Mouse (Mus musculus) hindbrain, embryonic 11.5 days (tissue): ENCODE measurements at regions not wholly inside any gene's neighbourhood (a gene's known extent, or its start where the extent isn't known, plus 50 kb on each side); places are given as distances from the start of the nearest gene placed in this dataset.

Source experiments
- ATAC-seq: fragments of 200-750 bp; cut with Nextera tagmentation; 2 replicates; pipeline ENCODE4 v1.8.0; 2017; ENCODE audit warnings: mild to moderate bottlenecking, moderate TSS enrichment, moderate library complexity; ENCODE audit not compliant: low FRiP score
- DNase-seq: peaks from one replicate; pipeline ENCODE4 v3.0.0-alpha.2; 2015; ENCODE audit warnings: low spot score
- H3K27ac ChIP-seq: fragments of 300-500 bp; sonication (generic); 2 replicates; pipeline ENCODE4 v1.5.1; 2014; ENCODE audit warnings: mild to moderate bottlenecking, low read depth, low read length
- H3K27me3 ChIP-seq: fragments of 300-500 bp; sonication (generic); 2 replicates; pipeline ENCODE4 v1.6.1; 2014; ENCODE audit warnings: mild to moderate bottlenecking, low read length, moderate library complexity, mixed read lengths; ENCODE audit not compliant: control insufficient read depth, insufficient read depth
- H3K36me3 ChIP-seq: fragments of 300-500 bp; sonication (generic); 2 replicates; pipeline ENCODE4 v1.6.1; 2014; ENCODE audit warnings: mild to moderate bottlenecking, low read length, moderate library complexity, mixed read lengths; ENCODE audit not compliant: control insufficient read depth, insufficient read depth
- H3K4me1 ChIP-seq: fragments of 300-500 bp; sonication (generic); replicated peaks from 2 replicates; pipeline ENCODE4 v1.6.1; 2014; ENCODE audit warnings: low read length, mixed read lengths; ENCODE audit not compliant: control insufficient read depth, insufficient read depth
- H3K4me2 ChIP-seq: fragments of 300-500 bp; sonication (generic); replicated peaks from 2 replicates; pipeline ENCODE4 v1.6.1; 2014; ENCODE audit warnings: mild to moderate bottlenecking, low read depth, low read length
- H3K4me3 ChIP-seq: fragments of 300-500 bp; sonication (generic); 2 replicates; pipeline ENCODE4 v1.5.1; 2014; ENCODE audit warnings: low read depth, low read length
- H3K9ac ChIP-seq: fragments of 300-500 bp; sonication (generic); 2 replicates; pipeline ENCODE4 v1.6.1; 2014; ENCODE audit warnings: low read depth, low read length
- H3K9me3 ChIP-seq: fragments of 300-500 bp; sonication (generic); 2 replicates; pipeline ENCODE4 v1.6.1; 2016; ENCODE audit warnings: low read length; ENCODE audit not compliant: control insufficient read depth
- WGBS: fragments of 180-500 bp; shearing (Covaris S2); extraction: QIAGEN DNeasy Blood & Tissue Kit; methylation state at CpG from one replicate; pipeline ENCODE4 v1.1.7; 2014; 5-methylcytosine and 5-hydroxymethylcytosine counted together

GRCm38 (mm10) chr2:114454901-114455300 is 199.9 kb downstream of the Dph6 start:
- Histone ChIP-seq H3K9me3 (no peaks in the 10 kb centered on the region), H3K9ac (no peak overlapping the region), H3K4me1 (no peaks in the 10 kb centered on the region), H3K4me2 (no peak overlapping the region), H3K27me3 (no peaks in the 10 kb centered on the region), H3K36me3 (no peaks in the 10 kb centered on the region), H3K27ac (no peak overlapping the region), H3K4me3 (no peak overlapping the region)
- ATAC-seq (no peak), DNase-seq (no peak)
- WGBS: 83% methylated on average over 2 of the region's 2 CpGs

GRCm38 (mm10) chr2:114450185-114450584 is 204.6 kb downstream of the Dph6 start:
- no peak overlapping the region for H3K27ac ChIP-seq
- DNase-seq (no peak), ATAC-seq (no peak)
- no peaks in the 10 kb centered on the region for H3K4me1 ChIP-seq
- H3K4me2 ChIP-seq: no peak overlapping the region
- no peak overlapping the region for H3K4me3 ChIP-seq
- WGBS: 79% methylated on average over 1 of the region's 1 CpGs
- no peaks in the 10 kb centered on the region for H3K27me3 ChIP-seq
- H3K9me3 ChIP-seq: no peaks in the 10 kb centered on the region
- H3K9ac ChIP-seq: no peak overlapping the region
- no peaks in the 10 kb centered on the region for H3K36me3 ChIP-seq

GRCm38 (mm10) chr2:114443801-114444200 is 211.0 kb downstream of the Dph6 start:
- 73% methylated on average over 2 of the region's 2 CpGs for WGBS
- Histone ChIP-seq H3K4me2 (no peak overlapping the region), H3K9me3 (no peaks in the 10 kb centered on the region), H3K4me1 (no peaks in the 10 kb centered on the region), H3K36me3 (no peaks in the 10 kb centered on the region), H3K27ac (no peak overlapping the region), H3K4me3 (no peak overlapping the region), H3K27me3 (no peaks in the 10 kb centered on the region), H3K9ac (no peak overlapping the region)
- ATAC-seq (no peak), DNase-seq (no peak)

GRCm38 (mm10) chr2:114440943-114441342 is 213.8 kb downstream of the Dph6 start:
- Histone ChIP-seq H3K4me2 (no peak overlapping the region), H3K36me3 (no peaks in the 10 kb centered on the region), H3K27ac (no peak overlapping the region), H3K27me3 (no peaks in the 10 kb centered on the region), H3K9me3 (no peaks in the 10 kb centered on the region), H3K4me1 (no peaks in the 10 kb centered on the region), H3K9ac (no peak overlapping the region), H3K4me3 (no peak overlapping the region)
- ATAC-seq: peak; percentile 69
- WGBS: 25% methylated on average over 6 of the region's 6 CpGs
- peak; percentile 37 for DNase-seq

GRCm38 (mm10) chr2:114439668-114440067 is 215.1 kb downstream of the Dph6 start:
- Histone ChIP-seq H3K4me2 (no peak overlapping the region), H3K4me1 (no peaks in the 10 kb centered on the region), H3K27me3 (no peaks in the 10 kb centered on the region), H3K4me3 (no peak overlapping the region), H3K36me3 (no peaks in the 10 kb centered on the region), H3K27ac (no peak overlapping the region), H3K9ac (no peak overlapping the region), H3K9me3 (no peaks in the 10 kb centered on the region)
- ATAC-seq (no peak), DNase-seq (peak; percentile 43)
- 68% methylated on average over 1 of the region's 1 CpGs for WGBS

GRCm38 (mm10) chr2:114438048-114438447 is 216.7 kb downstream of the Dph6 start:
- DNase-seq (no peak), ATAC-seq (no peak)
- Histone ChIP-seq H3K4me2 (no peak overlapping the region), H3K27ac (no peak overlapping the region), H3K4me3 (no peak overlapping the region), H3K9me3 (no peaks in the 10 kb centered on the region), H3K27me3 (no peaks in the 10 kb centered on the region), H3K36me3 (no peaks in the 10 kb centered on the region), H3K9ac (no peak overlapping the region), H3K4me1 (no peaks in the 10 kb centered on the region)
- 45% methylated on average over 3 of the region's 3 CpGs for WGBS

- Histone ChIP-seq H3K9me3 (no peaks in the 10 kb centered on the region), H3K27ac (no peak overlapping the region), H3K27me3 (no peaks in the 10 kb centered on the region), H3K4me1 (no peaks in the 10 kb centered on the region), H3K36me3 (no peaks in the 10 kb centered on the region), H3K4me3 (no peak overlapping the region), H3K4me2 (no peak overlapping the region), H3K9ac (no peak overlapping the region)
- no peak for ATAC-seq
- no peak for DNase-seq
- WGBS: 85% methylated on average over 10 of the region's 10 CpGs
These were observed 226.3 kb upstream of the Zfp770 start for GRCm38 (mm10) chr2:114427426-114428157.

- no peak overlapping the region for H3K27ac ChIP-seq
- 56% methylated on average over 3 of the region's 3 CpGs for WGBS
- no peak for ATAC-seq
These were observed 218.1 kb upstream of the Zfp770 start for GRCm38 (mm10) chr2:114419346-114419745.

GRCm38 (mm10) chr2:114413013-114413412 is 211.7 kb upstream of the Zfp770 start:
- H3K27ac ChIP-seq: no peak overlapping the region
- H3K27me3 ChIP-seq: no peaks in the 10 kb centered on the region
- no peak for DNase-seq
- H3K4me1 ChIP-seq: no peaks in the 10 kb centered on the region
- no peaks in the 10 kb centered on the region for H3K36me3 ChIP-seq
- ATAC-seq: no peak
- no peaks in the 10 kb centered on the region for H3K9me3 ChIP-seq
- 94% methylated on average over 3 of the region's 3 CpGs for WGBS
- H3K4me2 ChIP-seq: no peak overlapping the region
- H3K4me3 ChIP-seq: no peak overlapping the region
- H3K9ac ChIP-seq: no peak overlapping the region

More at GRCm38 (mm10) chr2:114419346-114419745, 218.1 kb upstream of the Zfp770 start:
- no peak overlapping the region for H3K4me3 ChIP-seq
- no peak overlapping the region for H3K4me2 ChIP-seq
- no peaks in the 10 kb centered on the region for H3K27me3 ChIP-seq
- no peaks in the 10 kb centered on the region for H3K4me1 ChIP-seq
- H3K36me3 ChIP-seq: no peaks in the 10 kb centered on the region
- no peak overlapping the region for H3K9ac ChIP-seq
- DNase-seq: no peak
- no peaks in the 10 kb centered on the region for H3K9me3 ChIP-seq
